Mouse (Mus musculus) hematopoietic stem cell, adult 5-6 weeks (primary cell): ENCODE measurements at regions not wholly inside any gene's neighbourhood (a gene's known extent, or its start where the extent isn't known, plus 50 kb on each side); places are given as distances from the start of the nearest gene placed in this dataset.
A peak's percentile ranks its signal among the peaks of the same experiment; 100 is the strongest.

Experiments
- ATAC-seq, 2 experiments: fragments of 125-278 bp in 1 of 2; replicated peaks in 1 of 2; 2 replicates each; pipeline ENCODE4 v1.8.0; 2016 to 2017; ENCODE audit warnings: inconsistent platforms in 2 of 2, mild to moderate bottlenecking in 2 of 2, moderate number of reproducible peaks in 2 of 2, low read depth in 1 of 2, moderate TSS enrichment in 1 of 2; ENCODE audit not compliant: low FRiP score in 2 of 2, poor library complexity in 2 of 2, severe bottlenecking in 2 of 2, insufficient read depth in 1 of 2, low TSS enrichment in 1 of 2

- peak; percentile 17 to 29; a peak in 1 of 4 replicates for ATAC-seq
These were observed 161.7 kb downstream of the Plxna1 start for GRCm38 (mm10) chr6:89200514-89201284.

- no peak for ATAC-seq
These were observed 147.4 kb downstream of the Plxna1 start for GRCm38 (mm10) chr6:89215021-89215420.

- 0 out of 4 replicates have a peak, but pooled peaks of 1 of the 2 experiments have one; percentile 10 for ATAC-seq
These were observed 126.9 kb downstream of the Plxna1 start for GRCm38 (mm10) chr6:89235416-89236075.

GRCm38 (mm10) chr6:89236226-89236625, 126.2 kb downstream of the Plxna1 start:
- no peak for ATAC-seq

DNA sequence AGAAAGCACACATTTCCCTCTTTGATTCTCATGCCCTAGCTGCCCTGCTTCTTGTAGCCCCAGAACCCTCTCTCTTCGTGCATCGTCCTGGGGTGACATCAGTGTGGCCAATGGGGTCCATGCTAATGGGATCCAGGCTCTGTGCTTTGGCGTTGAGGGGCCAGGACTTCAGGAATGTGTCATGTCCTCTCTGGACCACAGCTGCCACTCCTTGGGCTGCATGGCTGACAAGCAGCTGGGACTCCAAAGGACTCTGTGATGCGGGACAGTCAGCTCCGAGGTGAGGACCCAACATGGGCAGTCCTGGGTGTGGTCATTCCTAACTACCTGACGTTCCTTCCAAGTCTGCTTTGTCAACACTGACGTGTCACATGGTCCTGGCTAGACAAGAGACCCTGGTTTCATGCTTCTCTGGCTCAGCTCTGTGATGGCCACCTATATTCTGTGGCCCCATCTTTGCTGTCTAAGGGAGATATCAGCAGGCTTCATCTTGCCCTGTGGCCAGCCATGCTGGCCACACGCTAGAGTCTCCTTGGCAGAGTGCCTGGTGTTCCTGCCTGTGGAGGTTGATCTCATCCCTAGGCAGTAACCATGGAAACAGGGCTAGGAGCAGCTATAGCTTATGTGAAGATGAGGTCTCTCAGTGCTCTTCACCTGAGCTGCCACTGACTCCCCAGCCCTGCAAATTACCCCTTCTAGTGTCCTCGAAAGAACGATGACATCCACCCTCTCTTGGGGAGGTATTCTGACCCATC, 125.4 kb downstream of the Plxna1 start:
- ATAC-seq: no peak

GRCm38 (mm10) chr6:89238871-89239270, 123.5 kb downstream of the Plxna1 start:
- no peak for ATAC-seq

DNA sequence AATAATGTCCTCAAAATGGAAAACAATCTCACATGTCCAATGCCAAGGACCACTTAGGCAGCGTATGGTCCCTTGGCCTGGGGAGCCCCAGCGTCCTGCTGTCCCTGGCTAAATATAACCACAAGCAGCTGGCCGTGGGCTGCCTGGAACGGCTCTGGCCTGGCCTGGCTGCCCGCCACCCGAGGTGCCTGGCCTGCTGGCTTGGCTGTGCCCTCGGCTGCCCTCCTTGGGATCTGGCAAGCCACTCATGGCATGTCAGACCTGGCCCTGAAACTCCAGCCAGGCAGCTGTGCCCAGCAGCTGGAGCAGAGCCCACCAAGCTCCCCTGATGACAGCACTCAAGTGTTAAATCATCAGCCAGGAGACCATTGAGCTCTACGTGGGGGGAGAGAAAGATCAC, 122.9 kb downstream of the Plxna1 start:
- no peak for ATAC-seq

GRCm38 (mm10) chr6:89240168-89240705, 122.2 kb downstream of the Plxna1 start:
- no peak for ATAC-seq

- ATAC-seq: no peak
These were observed 119.8 kb downstream of the Plxna1 start for GRCm38 (mm10) chr6:89242371-89243288.

GRCm38 (mm10) chr6:89245506-89245905, 116.9 kb downstream of the Plxna1 start:
- ATAC-seq: no peak

DNA sequence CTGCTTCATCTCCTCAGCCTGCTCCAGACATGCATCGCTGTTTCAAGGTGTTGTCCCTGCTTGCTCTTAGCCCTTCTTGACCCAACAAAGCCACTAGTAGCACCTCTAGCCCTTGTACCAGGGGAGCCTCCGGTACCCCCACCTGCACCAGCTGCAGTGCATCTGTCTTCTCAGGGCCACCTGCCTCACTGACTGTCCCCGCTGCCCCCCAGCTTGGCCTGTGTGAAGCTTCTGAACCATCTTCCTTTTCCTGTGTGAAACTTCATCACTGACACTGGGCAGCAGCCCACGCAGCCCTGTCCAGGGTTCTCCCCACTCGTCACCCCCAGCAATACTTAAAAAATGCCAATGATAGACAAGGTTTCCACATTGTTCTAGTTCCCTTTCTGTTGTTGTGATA, 116.2 kb downstream of the Plxna1 start:
- ATAC-seq: no peak

- ATAC-seq: no peak
These were observed 113.8 kb downstream of the Plxna1 start for GRCm38 (mm10) chr6:89248574-89248973.

DNA sequence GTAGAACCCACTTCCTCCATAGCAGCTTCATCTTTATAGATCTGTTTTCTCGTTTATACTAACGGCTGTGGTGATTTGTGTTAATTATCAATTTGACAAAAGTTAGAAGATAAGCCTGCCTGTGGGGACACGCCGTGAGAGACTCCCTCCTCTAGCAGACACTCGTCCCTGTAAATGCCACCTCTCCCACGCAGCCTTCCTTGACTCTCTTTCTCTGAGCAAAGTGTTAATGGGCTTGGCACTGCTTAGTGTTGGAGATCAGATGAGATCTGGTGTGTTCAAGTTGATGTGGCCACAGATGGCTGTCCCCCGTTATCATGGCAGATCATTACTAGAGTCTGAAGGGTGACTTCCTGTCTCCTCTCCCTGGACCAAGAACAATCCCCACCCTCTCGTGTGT, 113.1 kb downstream of the Plxna1 start:
- no peak for ATAC-seq

- ATAC-seq: no peak
These were observed 110.8 kb downstream of the Plxna1 start for GRCm38 (mm10) chr6:89251641-89252040.

GRCm38 (mm10) chr6:89256022-89256421, 106.4 kb downstream of the Plxna1 start:
- no peak for ATAC-seq

GRCm38 (mm10) chr6:89256630-89257292, 105.7 kb downstream of the Plxna1 start:
- ATAC-seq: peak; percentile 47 to 53
